Mouse (Mus musculus) ES-E14 (cell line): Measurements from ENCODE around the gene Fads3. TPM values are rescaled to one million over a fixed set of nuclear protein-coding genes. Genes with fewer than 3 reads are reported as not detected.

Experiments used
- DNase-seq: peaks from one replicate; pipeline ENCODE4 v3.0.0-alpha.2; 2013; ENCODE audit warnings: low read depth, low spot score
- H3K27ac ChIP-seq: 2 replicates; pipeline ENCODE4 v1.5.1; 2012; ENCODE audit warnings: low read depth, mild to moderate bottlenecking, low read length, moderate library complexity, mixed read lengths; ENCODE audit not compliant: poor library complexity, insufficient read depth, severe bottlenecking
- H3K36me3 ChIP-seq: 2 replicates; pipeline ENCODE4 v1.6.1; 2012; ENCODE audit warnings: mild to moderate bottlenecking, low read length, moderate library complexity, mixed read lengths; ENCODE audit not compliant: control insufficient read depth, poor library complexity, insufficient read depth, severe bottlenecking
- H3K4me1 ChIP-seq, 2 experiments: fragments of 150-350 bp in 1 of 2; sonication (generic) in 1 of 2; 2 replicates each; pipeline ENCODE4 v1.6.1; 2012; ENCODE audit warnings: low read length in 2 of 2, mild to moderate bottlenecking in 1 of 2, mixed read lengths in 1 of 2; ENCODE audit not compliant: control insufficient read depth in 2 of 2, insufficient read depth in 2 of 2, poor library complexity in 1 of 2
- H3K4me3 ChIP-seq, 2 experiments: fragments of 150-350 bp in 1 of 2; sonication (generic) in 1 of 2; 2 replicates each; pipeline ENCODE4 v1.5.1; 2012; ENCODE audit warnings: low read length in 2 of 2, low read depth in 1 of 2, mild to moderate bottlenecking in 1 of 2, mixed read lengths in 1 of 2; ENCODE audit not compliant: insufficient read depth in 1 of 2, poor library complexity in 1 of 2, severe bottlenecking in 1 of 2
- H3K9ac ChIP-seq: 2 replicates; pipeline ENCODE4 v1.6.1; 2012; ENCODE audit warnings: low read depth, mild to moderate bottlenecking, low read length, mixed read lengths; ENCODE audit not compliant: poor library complexity, insufficient read depth, severe bottlenecking
- H3K9me3 ChIP-seq: fragments of 150-350 bp; sonication (generic); 2 replicates; pipeline ENCODE4 v1.6.1; 2012; ENCODE audit warnings: low read depth, mild to moderate bottlenecking, low read length; ENCODE audit not compliant: control insufficient read depth, insufficient read depth
- CHD2 ChIP-seq: IDR thresholded peaks from 2 replicates; pipeline ENCODE4 v1.6.1; 2014; ENCODE audit warnings: mild to moderate bottlenecking, low read depth, low read length, inconsistent platforms
- HCFC1 ChIP-seq: IDR thresholded peaks from 2 replicates; pipeline ENCODE4 v1.6.1; 2012; ENCODE audit warnings: low read length, inconsistent platforms, borderline replicate concordance; ENCODE audit not compliant: insufficient read depth
- MAFK ChIP-seq: IDR thresholded peaks from 2 replicates; pipeline ENCODE4 v1.6.1; 2014; ENCODE audit warnings: mild to moderate bottlenecking, low read depth, low read length, inconsistent platforms; ENCODE audit not compliant: insufficient read depth
- ZC3H11A ChIP-seq: IDR thresholded peaks from 2 replicates; pipeline ENCODE4 v1.6.1; 2012; ENCODE audit warnings: low read depth, mild to moderate bottlenecking, inconsistent platforms, low read length, borderline replicate concordance
- ZNF384 ChIP-seq: IDR thresholded peaks from 2 replicates; pipeline ENCODE4 v1.6.1; 2012; ENCODE audit warnings: low read depth, low read length, inconsistent platforms
- in situ Hi-C, 2 experiments: fragments of 600-800 bp; cut with MboI; formaldehyde crosslinking; loops; one replicate each; pipeline ENCODE4 v1.15.1; 2025; ENCODE audit warnings: low sequenced_read_pairs in 2 of 2, inconsistent platforms in 1 of 2; ENCODE audit not compliant: unreplicated experiment in 2 of 2
- total RNA-seq: library from RNA; depleted of rRNA; stranded (reverse); fragments of 300-350 nt; gene quantifications from 2 replicates; pipeline ENCODE4 v1.2.3, GENCODE M21; 2012

Gene Fads3
- total RNA-seq, 1 experiment: 7.2 TPM

- H3K4me1 ChIP-seq: peaks cover 0 to 2% of the 10 kb centered on the region in 2 experiments; a peak in 1 of 4 replicates
- H3K36me3 ChIP-seq: no peaks in the 10 kb centered on the region
- H3K9ac ChIP-seq: no peak overlapping the region
- TF ChIP-seq ZC3H11A (no peak), HCFC1 (no peak), CHD2 (no peak), MAFK (no peak), ZNF384 (no peak)
- in situ Hi-C loops: no loop called here
- H3K9me3 ChIP-seq: no peaks in the 10 kb centered on the region
- no peak overlapping the region for H3K4me3 ChIP-seq
- DNase-seq: no peak
- H3K27ac ChIP-seq: no peak overlapping the region
Measured at GRCm38 (mm10) chr19:9998063-9998416, 43.3 kb upstream of the Fads3 start.

DNA sequence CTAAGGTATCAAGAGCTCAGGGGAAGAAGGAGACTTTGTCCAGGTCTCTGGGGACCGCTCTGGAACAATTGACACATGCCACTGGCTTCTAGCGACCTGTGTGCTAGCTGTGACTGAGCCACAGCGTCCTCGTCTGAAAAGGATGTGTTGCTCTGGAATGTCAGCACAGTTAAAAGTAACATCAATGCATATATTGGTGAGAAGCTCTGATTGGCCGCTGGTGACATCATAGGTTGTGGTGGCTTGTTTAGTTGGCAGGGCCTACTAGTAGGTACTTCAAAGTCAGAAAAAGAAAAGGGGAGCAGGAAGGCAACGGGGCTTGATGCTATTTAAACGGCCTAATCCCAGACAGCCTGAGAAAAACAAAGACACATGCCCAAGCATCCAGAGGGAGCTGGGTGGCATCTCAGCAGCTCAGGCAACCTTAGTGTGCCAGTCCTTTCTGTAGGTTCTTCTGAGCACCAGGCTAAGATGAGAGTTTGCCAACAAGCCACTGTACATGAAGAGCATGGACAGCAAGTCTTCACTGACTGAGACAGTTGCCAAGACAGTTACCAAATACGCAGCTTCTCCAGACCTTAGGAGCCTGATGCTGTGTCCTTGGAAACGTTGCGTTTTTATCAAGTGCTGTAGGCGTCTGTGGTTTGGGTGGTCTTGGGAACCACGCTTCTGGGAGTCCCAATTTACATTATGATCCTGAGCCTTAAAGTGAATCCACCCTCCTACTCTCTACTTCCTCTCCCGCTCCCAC lies 42.5 kb upstream of the Fads3 start:
- Histone ChIP-seq H3K4me1 (no peaks in the 10 kb centered on the region), H3K36me3 (no peaks in the 10 kb centered on the region), H3K4me3 (no peak overlapping the region), H3K9ac (no peak overlapping the region), H3K9me3 (no peaks in the 10 kb centered on the region), H3K27ac (no peak overlapping the region)
- no peak for DNase-seq
- TF ChIP-seq ZNF384 (no peak), HCFC1 (no peak), MAFK (no peak), ZC3H11A (no peak), CHD2 (no peak)
- in situ Hi-C loops: no loop called here

DNA sequence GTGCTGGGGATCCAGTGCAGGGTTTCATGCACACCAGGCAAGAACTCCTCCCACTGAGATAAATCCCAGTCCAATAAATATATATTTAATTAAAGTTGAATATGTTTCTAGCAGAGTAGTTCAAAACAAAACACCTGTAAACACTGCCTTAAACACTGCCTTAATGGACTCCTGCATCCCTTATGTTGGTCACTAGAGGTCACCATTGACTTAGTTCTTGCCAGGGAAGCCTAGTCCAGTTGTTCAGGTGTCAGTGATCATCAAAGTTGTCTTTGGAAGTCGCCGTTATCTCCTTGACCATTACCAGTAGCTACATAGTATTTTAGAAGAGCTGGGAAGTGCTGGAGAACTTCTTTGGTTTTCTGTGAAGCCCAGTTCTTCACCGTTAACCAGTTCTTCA lies 41.0 kb upstream of the Fads3 start:
- Histone ChIP-seq H3K27ac (no peak overlapping the region), H3K4me3 (no peak overlapping the region), H3K9me3 (no peaks in the 10 kb centered on the region), H3K36me3 (no peaks in the 10 kb centered on the region), H3K4me1 (no peaks in the 10 kb centered on the region), H3K9ac (no peak overlapping the region)
- no peak for TF ChIP-seq MAFK
- TF ChIP-seq ZC3H11A: peak; percentile 92
- in situ Hi-C loops: loop anchor here in 1 of 2 experiments (5.0 kb wide), 1 partner anchor 37 kb away; no protein-coding TSS in a partner anchor
- DNase-seq: no peak

- H3K4me3 ChIP-seq: no peak within 1 kb of the TSS
- TF ChIP-seq ZC3H11A (no peak), CHD2 (no peak), HCFC1 (no peak), MAFK (no peak)
- DNase-seq: no peak
- H3K36me3 ChIP-seq: no peaks in the 10 kb centered on the region
- no peaks in the 10 kb centered on the region for H3K9me3 ChIP-seq
- no peak within 1 kb of the TSS for H3K9ac ChIP-seq
- in situ Hi-C loops: loop anchor here in 1 of 2 experiments (5.0 kb wide), 1 partner anchor 36 kb away; no protein-coding TSS in a partner anchor
- H3K27ac ChIP-seq: no peak within 1 kb of the TSS
- no peaks in the 10 kb centered on the region for H3K4me1 ChIP-seq
Measured at GRCm38 (mm10) chr19:10001206-10001969, 40.0 kb upstream of the Fads3 start, which contains the start of the genes Best1 and Rab3il1. Gene Best1 (minus strand): TSS chr19:10001633. Gene Rab3il1 (plus strand): TSS chr19:10001669.
